Mouse (Mus musculus) lung, embryonic 15.5 days (tissue): ENCODE results near the gene Npdc1. TPM values are rescaled to one million over a fixed set of nuclear protein-coding genes. Genes with fewer than 3 reads are reported as not detected.

ENCODE experiments used
- ATAC-seq: fragments of 200-750 bp; cut with Nextera tagmentation; 2 replicates; pipeline ENCODE4 v1.8.0; 2017; ENCODE audit warnings: moderate number of reproducible peaks, borderline replicate concordance; ENCODE audit not compliant: low FRiP score, low TSS enrichment; ENCODE audit errors: extremely low read depth
- H3K27ac ChIP-seq: fragments of 300-500 bp; sonication (generic); 2 replicates; pipeline ENCODE4 v1.5.1; 2015; ENCODE audit warnings: moderate library complexity, mild to moderate bottlenecking, inconsistent platforms
- H3K27me3 ChIP-seq: fragments of 300-500 bp; sonication (generic); 2 replicates; pipeline ENCODE4 v1.6.1; 2015; ENCODE audit warnings: inconsistent platforms
- H3K36me3 ChIP-seq: fragments of 300-500 bp; sonication (generic); 2 replicates; pipeline ENCODE4 v1.6.1; 2015; ENCODE audit warnings: inconsistent platforms
- H3K4me1 ChIP-seq: fragments of 300-500 bp; sonication (generic); 2 replicates; pipeline ENCODE4 v1.6.1; 2015; ENCODE audit warnings: inconsistent platforms
- H3K4me2 ChIP-seq: fragments of 300-500 bp; sonication (generic); 2 replicates; pipeline ENCODE4 v1.6.1; 2015; ENCODE audit warnings: inconsistent platforms, mild to moderate bottlenecking, moderate library complexity
- H3K4me3 ChIP-seq: fragments of 300-500 bp; sonication (generic); 2 replicates; pipeline ENCODE4 v1.5.1; 2015; ENCODE audit warnings: mild to moderate bottlenecking, inconsistent platforms
- H3K9ac ChIP-seq: fragments of 300-500 bp; sonication (generic); 2 replicates; pipeline ENCODE4 v1.6.1; 2015; ENCODE audit warnings: inconsistent platforms
- H3K9me3 ChIP-seq: fragments of 300-500 bp; sonication (generic); 2 replicates; pipeline ENCODE4 v1.6.1; 2016; ENCODE audit warnings: inconsistent platforms
- WGBS: fragments of 180-500 bp; shearing (Covaris S2); methylation state at CpG from one replicate; pipeline ENCODE4 v1.1.7; 2015; 5-methylcytosine and 5-hydroxymethylcytosine counted together
- polyA plus RNA-seq: library from polyadenylated mRNA; unstranded; fragments of >200 nt; fragmentation: Nextera tagmentation; extraction: Ambion mirVana; gene quantifications from 2 replicates; pipeline ENCODE4 v1.2.1, GENCODE M21; 2015

Gene Npdc1
- 27.5 and 28.7 TPM in 2 replicates for polyA plus RNA-seq

DNA sequence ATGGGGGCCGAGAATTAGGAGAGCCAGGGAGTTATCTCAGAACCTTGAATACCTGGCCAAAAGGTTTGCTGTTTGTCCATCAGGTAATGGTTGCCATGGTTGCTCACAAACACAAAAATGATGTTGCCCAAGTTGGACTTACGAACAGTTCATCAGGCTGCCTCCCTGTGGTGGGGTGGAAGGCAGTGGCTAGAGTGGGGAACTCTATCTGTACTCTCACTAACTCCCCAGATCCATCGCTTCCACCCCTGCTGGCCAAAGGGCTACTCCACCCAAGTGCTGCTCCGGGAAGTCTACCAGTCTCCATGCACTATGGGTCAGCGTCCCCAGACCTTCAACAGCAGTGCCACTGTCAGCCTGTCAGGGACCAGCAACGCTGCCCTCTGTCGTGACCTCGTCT lies at the start of gene Npdc1:
Gene Npdc1, plus strand, starts transcription at position 301 of the 400 bp plus-strand sequence.
- peaks cover 96% of the 10 kb centered on the region for H3K27me3 ChIP-seq
- no peaks in the 10 kb centered on the region for H3K36me3 ChIP-seq
- H3K9me3 ChIP-seq: no peaks in the 10 kb centered on the region
- ATAC-seq: no peak
- H3K4me2 ChIP-seq: no peak within 1 kb of the TSS
- H3K9ac ChIP-seq: no peak within 1 kb of the TSS
- peaks cover 23% of the 10 kb centered on the region for H3K4me1 ChIP-seq
- H3K27ac ChIP-seq: no peak within 1 kb of the TSS
- 55% methylated on average over 8 of the region's 8 CpGs for WGBS
- H3K4me3 ChIP-seq: no peak within 1 kb of the TSS

DNA sequence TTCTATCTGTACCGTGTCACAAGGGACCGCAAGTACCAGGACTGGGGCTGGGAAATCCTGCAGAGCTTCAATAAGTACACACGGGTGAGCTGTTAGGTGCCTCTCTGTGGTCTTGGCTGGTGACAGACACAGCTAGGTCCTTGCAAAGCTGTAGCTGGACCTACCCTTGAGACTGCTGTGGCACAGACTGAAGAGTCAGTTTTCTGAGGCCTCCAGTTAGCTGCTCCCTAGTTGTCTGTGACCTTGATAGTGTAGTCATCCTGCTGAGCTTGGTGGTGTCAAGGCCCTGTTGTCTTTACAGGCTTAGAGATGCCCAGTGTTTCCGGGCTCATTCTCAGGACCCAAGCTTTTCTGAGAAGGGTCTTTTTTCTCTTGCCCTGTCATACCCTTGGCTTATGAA lies 49.7 kb upstream of the Npdc1 start:
- WGBS: 89% methylated on average over 4 of the region's 4 CpGs
- Histone ChIP-seq H3K27me3 (no peaks in the 10 kb centered on the region), H3K4me2 (no peak overlapping the region), H3K36me3 (peaks cover 83% of the 10 kb centered on the region), H3K4me3 (no peak overlapping the region), H3K9ac (no peak overlapping the region), H3K4me1 (no peaks in the 10 kb centered on the region), H3K27ac (no peak overlapping the region), H3K9me3 (no peaks in the 10 kb centered on the region)
- ATAC-seq: no peak

- H3K9ac ChIP-seq: no peak overlapping the region
These were observed 48.5 kb upstream of the Npdc1 start for GRCm38 (mm10) chr2:25350701-25351100.

DNA sequence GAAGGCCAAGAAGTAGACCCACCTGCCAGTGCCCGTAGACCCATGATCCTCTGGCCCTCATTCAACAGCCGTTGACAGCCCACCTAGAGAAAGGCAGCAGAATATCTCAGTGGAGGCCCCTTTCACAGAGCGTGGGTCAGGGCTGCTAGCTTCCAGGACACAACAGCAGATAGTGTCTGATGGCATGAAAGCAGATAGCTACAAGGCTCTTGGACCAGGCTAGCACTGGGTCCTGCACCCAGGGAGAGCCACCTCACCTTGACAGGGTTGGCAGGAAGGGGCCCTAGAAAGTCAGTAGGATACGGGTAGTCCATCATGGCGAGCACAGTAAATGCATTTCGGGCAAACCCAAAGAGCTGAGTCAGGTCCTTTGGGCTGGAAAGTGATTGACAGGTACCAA lies 44.9 kb upstream of the Npdc1 start:
- H3K36me3 ChIP-seq: peaks cover 39% of the 10 kb centered on the region
- no peak overlapping the region for H3K4me2 ChIP-seq
- no peaks in the 10 kb centered on the region for H3K9me3 ChIP-seq
- H3K9ac ChIP-seq: no peak overlapping the region
- H3K27ac ChIP-seq: no peak overlapping the region
- WGBS: 77% methylated on average over 6 of the region's 6 CpGs
- H3K4me1 ChIP-seq: peaks cover 20% of the 10 kb centered on the region
- H3K27me3 ChIP-seq: no peaks in the 10 kb centered on the region
- no peak overlapping the region for H3K4me3 ChIP-seq
- no peak for ATAC-seq

More at GRCm38 (mm10) chr2:25350701-25351100, 48.5 kb upstream of the Npdc1 start:
- 94% methylated on average over 3 of the region's 3 CpGs for WGBS
- ATAC-seq: no peak
- H3K27ac ChIP-seq: no peak overlapping the region
- no peaks in the 10 kb centered on the region for H3K27me3 ChIP-seq
- H3K36me3 ChIP-seq: peaks cover 71% of the 10 kb centered on the region
- peaks cover 7% of the 10 kb centered on the region for H3K4me1 ChIP-seq
- H3K4me2 ChIP-seq: no peak overlapping the region
- H3K4me3 ChIP-seq: no peak overlapping the region
- no peaks in the 10 kb centered on the region for H3K9me3 ChIP-seq

- H3K4me1 ChIP-seq: peaks cover 20% of the 10 kb centered on the region
- H3K9ac ChIP-seq: peak overlapping the region; percentile 35; the same call in 1 of the 2 replicates
- H3K36me3 ChIP-seq: peaks cover 25% of the 10 kb centered on the region
- H3K27me3 ChIP-seq: no peaks in the 10 kb centered on the region
- H3K4me3 ChIP-seq: peak overlapping the region; percentile 48
- H3K4me2 ChIP-seq: peak overlapping the region; percentile 86
- H3K9me3 ChIP-seq: no peaks in the 10 kb centered on the region
- ATAC-seq: no peak
- H3K27ac ChIP-seq: no peak overlapping the region
- 31% methylated on average over 18 of the region's 18 CpGs for WGBS
These were observed 43.6 kb upstream of the Npdc1 start for GRCm38 (mm10) chr2:25355419-25356066.

DNA sequence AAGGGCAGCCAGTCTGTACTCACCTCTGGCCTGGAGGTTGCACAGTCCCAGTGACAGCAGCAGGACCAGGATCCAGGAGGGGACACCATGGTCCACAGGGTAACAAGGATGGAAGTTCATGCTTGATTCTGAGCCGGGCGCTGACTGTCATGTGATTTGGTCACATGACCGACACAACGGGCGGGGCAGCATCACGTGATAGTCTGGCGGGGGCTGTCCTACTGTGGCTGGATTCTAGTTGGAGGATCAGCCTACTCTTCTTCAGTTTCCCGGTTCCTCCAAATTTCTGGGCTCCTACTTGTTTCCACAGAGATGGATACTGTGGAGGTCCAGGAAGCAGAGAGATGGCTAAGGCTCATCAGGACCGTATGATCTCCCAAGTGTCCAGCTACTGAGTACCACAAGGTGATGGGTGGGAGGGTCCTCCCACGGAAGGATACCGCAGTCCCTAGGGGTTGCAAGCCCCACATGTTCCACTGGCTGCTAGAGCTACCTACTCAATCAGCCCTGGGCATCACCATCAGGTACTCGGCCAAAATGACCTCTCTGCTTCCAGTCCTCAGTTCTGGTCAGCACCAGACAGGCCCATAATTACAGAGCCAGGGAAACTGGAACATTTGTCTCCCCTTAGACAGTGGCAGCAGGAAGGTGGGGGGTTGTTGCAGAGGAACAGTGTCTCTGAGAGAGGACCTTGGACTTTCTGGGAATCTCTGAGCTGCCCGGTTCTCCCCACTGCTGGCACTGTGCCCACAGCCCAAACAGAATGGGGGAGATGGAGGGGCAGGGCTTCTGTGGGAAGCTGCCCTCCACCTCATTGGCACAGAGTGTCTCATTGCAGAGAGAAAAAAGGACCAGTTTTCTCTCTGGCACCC lies 42.7 kb upstream of the Npdc1 start, which contains the start of gene Dpp7:
Gene Dpp7, minus strand, starts transcription at position 152 of the 872 bp plus-strand sequence.
- H3K27me3 ChIP-seq: no peaks in the 10 kb centered on the region
- H3K27ac ChIP-seq: no peak within 1 kb of the TSS
- H3K4me1 ChIP-seq: peaks cover 20% of the 10 kb centered on the region
- peak within 1 kb of the TSS; percentile 86 for H3K4me2 ChIP-seq
- peak; percentile 73 for ATAC-seq
- peak within 1 kb of the TSS; percentile 51 for H3K9ac ChIP-seq
- 3% methylated on average over 13 of the region's 13 CpGs for WGBS
- peaks cover 17% of the 10 kb centered on the region for H3K36me3 ChIP-seq
- peak within 1 kb of the TSS; percentile 48 for H3K4me3 ChIP-seq
- no peaks in the 10 kb centered on the region for H3K9me3 ChIP-seq

DNA sequence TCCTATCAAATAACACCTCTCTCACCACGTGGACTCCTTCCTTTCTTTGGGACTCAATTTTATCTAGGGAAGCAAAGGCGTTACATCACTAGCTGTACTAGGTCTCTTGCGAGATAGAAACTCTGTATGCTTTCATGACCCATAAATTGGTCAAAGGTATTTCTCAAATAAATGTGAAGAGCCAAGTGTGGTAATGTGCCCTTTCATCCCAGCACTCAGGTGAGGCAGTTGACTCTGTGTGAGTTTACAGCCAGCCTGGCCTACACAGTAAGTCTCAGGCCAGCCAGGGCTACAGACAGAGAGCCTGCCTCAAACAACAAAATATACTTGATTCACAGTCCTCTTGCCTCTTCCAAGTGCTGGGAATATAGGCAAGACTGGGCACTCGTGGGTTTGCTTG lies 39.3 kb upstream of the Npdc1 start:
- Histone ChIP-seq H3K4me3 (no peak overlapping the region), H3K27ac (no peak overlapping the region), H3K27me3 (peaks cover 11% of the 10 kb centered on the region; the same call in 1 of the 2 replicates), H3K36me3 (no peaks in the 10 kb centered on the region), H3K4me1 (peaks cover 33% of the 10 kb centered on the region), H3K4me2 (no peak overlapping the region), H3K9me3 (no peaks in the 10 kb centered on the region), H3K9ac (no peak overlapping the region)
- no peak for ATAC-seq
- WGBS: 70% methylated on average over 4 of the region's 4 CpGs

GRCm38 (mm10) chr2:25363478-25364178 lies 35.5 kb upstream of the Npdc1 start:
- H3K36me3 ChIP-seq: no peaks in the 10 kb centered on the region
- peaks cover 17% of the 10 kb centered on the region for H3K27me3 ChIP-seq
- H3K4me1 ChIP-seq: peaks cover 22% of the 10 kb centered on the region
- H3K27ac ChIP-seq: no peak overlapping the region
- no peak overlapping the region for H3K9ac ChIP-seq
- 42% methylated on average over 13 of the region's 13 CpGs for WGBS
- H3K4me3 ChIP-seq: no peak overlapping the region
- H3K9me3 ChIP-seq: no peaks in the 10 kb centered on the region
- ATAC-seq: no peak
- H3K4me2 ChIP-seq: no peak overlapping the region

DNA sequence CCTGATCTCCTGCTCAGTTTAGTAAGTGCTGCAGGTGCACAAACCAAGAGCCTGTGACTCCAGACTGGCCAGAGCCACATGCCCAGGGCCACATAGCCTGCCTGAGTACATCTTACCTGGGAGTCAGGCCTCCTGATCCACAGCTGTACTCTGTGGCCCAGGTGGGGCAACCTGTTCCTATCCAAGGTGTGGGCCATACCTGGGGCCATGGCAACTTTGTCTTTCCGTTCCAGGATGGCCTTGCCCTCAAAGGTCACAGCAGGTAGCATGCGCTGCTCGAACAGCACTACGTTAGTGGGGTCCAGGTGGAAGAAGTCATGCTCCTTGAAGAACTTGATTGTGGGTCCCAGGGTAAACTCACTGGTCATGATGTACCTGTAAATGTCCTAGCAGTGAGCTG lies 34.8 kb upstream of the Npdc1 start:
- Histone ChIP-seq H3K9me3 (no peaks in the 10 kb centered on the region), H3K4me3 (peak overlapping the region; percentile 73; the same call in 1 of the 2 replicates), H3K9ac (no peak overlapping the region), H3K4me1 (peaks cover 22% of the 10 kb centered on the region), H3K4me2 (peak overlapping the region; percentile 100), H3K36me3 (no peaks in the 10 kb centered on the region), H3K27ac (no peak overlapping the region), H3K27me3 (peaks cover 17% of the 10 kb centered on the region)
- no peak for ATAC-seq
- WGBS: 82% methylated on average over 4 of the region's 4 CpGs

DNA sequence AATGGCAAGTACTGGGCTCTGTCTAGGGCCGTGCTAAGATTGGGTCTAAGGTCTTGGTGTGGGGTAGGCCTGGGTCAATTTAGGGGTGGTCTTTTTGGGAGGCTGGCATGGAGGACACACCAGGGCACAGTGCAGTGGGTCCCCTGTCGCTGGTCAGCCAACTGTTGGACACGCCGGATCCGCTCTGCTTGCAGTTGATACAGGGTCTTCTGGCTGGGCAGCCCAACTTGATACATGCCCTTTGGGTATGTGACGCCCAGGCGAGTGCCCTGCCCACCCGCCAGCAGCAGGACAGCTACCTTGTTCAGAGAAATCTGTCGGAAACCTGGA lies 34.4 kb upstream of the Npdc1 start:
- H3K4me1 ChIP-seq: peaks cover 22% of the 10 kb centered on the region
- peaks cover 17% of the 10 kb centered on the region for H3K27me3 ChIP-seq

DNA sequence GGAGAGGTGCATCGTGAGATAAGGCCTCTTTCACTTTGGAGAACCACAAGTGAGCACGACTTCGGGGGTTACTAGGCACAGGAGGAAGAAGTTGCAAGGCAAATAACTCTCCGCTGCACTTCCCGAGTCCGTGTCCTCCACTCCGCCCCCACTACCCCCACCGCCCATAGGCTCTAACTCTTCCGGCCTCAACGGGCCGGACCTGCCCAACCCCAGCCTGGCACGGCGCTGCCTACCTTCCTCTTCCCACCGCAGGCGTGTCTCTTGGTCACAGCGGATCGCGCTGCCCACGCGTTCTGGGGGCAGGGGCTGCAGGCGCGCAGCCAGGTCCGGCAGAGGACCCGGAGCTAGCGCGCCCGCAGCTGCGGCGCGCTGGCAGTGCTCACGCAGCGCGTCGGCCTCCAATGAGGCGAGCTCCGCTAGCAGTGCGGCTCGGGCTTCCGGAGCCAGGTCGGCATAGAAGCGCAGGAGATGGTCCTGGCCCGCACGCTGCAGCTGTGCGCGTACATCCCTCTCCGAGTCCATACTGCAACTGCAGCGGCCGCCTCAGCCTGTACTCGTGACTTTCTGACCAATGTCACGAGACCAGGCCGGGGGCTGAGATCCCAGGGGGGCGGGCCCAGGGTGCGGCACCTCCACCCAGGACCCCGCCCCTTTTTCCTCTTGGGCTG lies 33.9 kb upstream of the Npdc1 start, which contains the start of gene Uap1l1:
Gene Uap1l1, minus strand, starts transcription at position 592 of the 671 bp plus-strand sequence.
- Histone ChIP-seq H3K9me3 (no peaks in the 10 kb centered on the region), H3K27ac (peak within 1 kb of the TSS; percentile 24), H3K9ac (peak within 1 kb of the TSS; percentile 75), H3K4me3 (peak within 1 kb of the TSS; percentile 73), H3K27me3 (peaks cover 17% of the 10 kb centered on the region), H3K4me2 (peak within 1 kb of the TSS; percentile 100), H3K4me1 (peaks cover 22% of the 10 kb centered on the region), H3K36me3 (no peaks in the 10 kb centered on the region)
- under 1% methylated on average over 54 of the region's 54 CpGs for WGBS
- ATAC-seq: peak; percentile 89

More for the DNA sequence above, 34.4 kb upstream of the Npdc1 start:
- H3K9ac ChIP-seq: peak overlapping the region; percentile 75
- no peaks in the 10 kb centered on the region for H3K36me3 ChIP-seq
- H3K9me3 ChIP-seq: no peaks in the 10 kb centered on the region
- ATAC-seq: no peak; the same call in 1 of the 2 replicates
- H3K4me3 ChIP-seq: peak overlapping the region; percentile 73
- peak overlapping the region; percentile 100 for H3K4me2 ChIP-seq
- WGBS: 25% methylated on average over 9 of the region's 9 CpGs
- H3K27ac ChIP-seq: peak overlapping the region; percentile 24; the same call in 1 of the 2 replicates
